Mouse (Mus musculus) liver, embryonic 16.5 days (tissue): ENCODE measurements around the gene 1700011L22Rik. TPM values are rescaled to one million over a fixed set of nuclear protein-coding genes. Genes with fewer than 3 reads are reported as not detected.

Source experiments
- ATAC-seq: fragments of 200-750 bp; cut with Nextera tagmentation; 2 replicates; pipeline ENCODE4 v1.8.0; 2017; ENCODE audit warnings: low read depth, mild to moderate bottlenecking, moderate number of reproducible peaks, moderate library complexity
- H3K27ac ChIP-seq: fragments of 300-500 bp; sonication (generic); 2 replicates; pipeline ENCODE4 v1.5.1; 2014; ENCODE audit warnings: mild to moderate bottlenecking, low read length
- H3K27me3 ChIP-seq: fragments of 300-500 bp; sonication (generic); 2 replicates; pipeline ENCODE4 v1.6.1; 2014; ENCODE audit warnings: low read depth, low read length, mixed read lengths; ENCODE audit not compliant: control insufficient read depth, insufficient read depth
- H3K36me3 ChIP-seq: fragments of 300-500 bp; sonication (generic); 2 replicates; pipeline ENCODE4 v1.6.1; 2014; ENCODE audit warnings: mild to moderate bottlenecking; ENCODE audit not compliant: control insufficient read depth, insufficient read depth
- H3K4me1 ChIP-seq: fragments of 300-500 bp; sonication (generic); 2 replicates; pipeline ENCODE4 v1.6.1; 2014; ENCODE audit warnings: low read depth, low read length, mixed read lengths; ENCODE audit not compliant: control insufficient read depth
- H3K4me2 ChIP-seq: fragments of 300-500 bp; sonication (generic); 2 replicates; pipeline ENCODE4 v1.6.1; 2014; ENCODE audit warnings: low read depth, low read length, mixed read lengths
- H3K4me3 ChIP-seq: fragments of 300-500 bp; sonication (generic); 2 replicates; pipeline ENCODE4 v1.5.1; 2014; ENCODE audit warnings: low read depth, mild to moderate bottlenecking, low read length
- H3K9ac ChIP-seq: fragments of 300-500 bp; sonication (generic); 2 replicates; pipeline ENCODE4 v1.6.1; 2014; ENCODE audit warnings: low read depth, low read length
- H3K9me3 ChIP-seq: fragments of 300-500 bp; sonication (generic); replicated peaks from 2 replicates; pipeline ENCODE4 v1.6.1; 2016; ENCODE audit warnings: low read length; ENCODE audit not compliant: control insufficient read depth
- WGBS: fragments of 180-500 bp; shearing (Covaris S2); extraction: QIAGEN DNeasy Blood & Tissue Kit; methylation state at CpG from one replicate; pipeline ENCODE4 v1.1.7; 2014; ENCODE audit not compliant: insufficient replicate concordance; 5-methylcytosine and 5-hydroxymethylcytosine counted together
- polyA plus RNA-seq: library from polyadenylated mRNA; unstranded; fragments of >200 nt; fragmentation: Nextera tagmentation; extraction: Ambion mirVana; gene quantifications from 2 replicates; pipeline ENCODE4 v1.2.1, GENCODE M21; 2015

The 1700011L22Rik gene
- polyA plus RNA-seq, 1 experiment from 2014 or later: not detected

GRCm38 (mm10) chr8:79173606-79174005, 74.8 kb downstream of the 1700011L22Rik start:
- Histone ChIP-seq H3K27ac (no peak overlapping the region), H3K4me3 (no peak overlapping the region), H3K36me3 (no peaks in the 10 kb centered on the region), H3K9me3 (no peaks in the 10 kb centered on the region), H3K4me1 (no peaks in the 10 kb centered on the region), H3K9ac (no peak overlapping the region), H3K27me3 (no peaks in the 10 kb centered on the region), H3K4me2 (no peak overlapping the region)
- ATAC-seq: no peak
- 65% methylated on average over 4 of the region's 4 CpGs for WGBS

- no peak overlapping the region for H3K9ac ChIP-seq
- no peak for ATAC-seq
- no peaks in the 10 kb centered on the region for H3K36me3 ChIP-seq
- no peak overlapping the region for H3K4me2 ChIP-seq
- H3K4me1 ChIP-seq: peaks cover 8% of the 10 kb centered on the region
- no peaks in the 10 kb centered on the region for H3K27me3 ChIP-seq
- H3K27ac ChIP-seq: no peak overlapping the region
- H3K4me3 ChIP-seq: no peak overlapping the region
- 59% methylated on average over 3 of the region's 3 CpGs for WGBS
- H3K9me3 ChIP-seq: no peaks in the 10 kb centered on the region
Observed at GRCm38 (mm10) chr8:79165276-79165675, 83.1 kb downstream of the 1700011L22Rik start.

GRCm38 (mm10) chr8:79164336-79164735, 84.0 kb downstream of the 1700011L22Rik start:
- no peaks in the 10 kb centered on the region for H3K36me3 ChIP-seq
- 38% methylated on average over 1 of the region's 1 CpGs for WGBS
- H3K4me1 ChIP-seq: peaks cover 9% of the 10 kb centered on the region
- H3K27ac ChIP-seq: no peak overlapping the region
- no peak overlapping the region for H3K9ac ChIP-seq
- H3K4me2 ChIP-seq: no peak overlapping the region
- no peak overlapping the region for H3K4me3 ChIP-seq
- no peaks in the 10 kb centered on the region for H3K27me3 ChIP-seq
- no peak for ATAC-seq
- H3K9me3 ChIP-seq: no peaks in the 10 kb centered on the region

- H3K36me3 ChIP-seq: no peaks in the 10 kb centered on the region
- no peak overlapping the region for H3K4me2 ChIP-seq
- no peaks in the 10 kb centered on the region for H3K27me3 ChIP-seq
- peak; percentile 85 for ATAC-seq
- no peak overlapping the region for H3K9ac ChIP-seq
- 43% methylated on average over 10 of the region's 10 CpGs for WGBS
- no peaks in the 10 kb centered on the region for H3K9me3 ChIP-seq
- peak overlapping the region; percentile 53; the same call in 1 of the 2 replicates for H3K27ac ChIP-seq
- peaks cover 9% of the 10 kb centered on the region for H3K4me1 ChIP-seq
- no peak overlapping the region for H3K4me3 ChIP-seq
Observed at GRCm38 (mm10) chr8:79162533-79163308, 85.6 kb downstream of the 1700011L22Rik start.

DNA sequence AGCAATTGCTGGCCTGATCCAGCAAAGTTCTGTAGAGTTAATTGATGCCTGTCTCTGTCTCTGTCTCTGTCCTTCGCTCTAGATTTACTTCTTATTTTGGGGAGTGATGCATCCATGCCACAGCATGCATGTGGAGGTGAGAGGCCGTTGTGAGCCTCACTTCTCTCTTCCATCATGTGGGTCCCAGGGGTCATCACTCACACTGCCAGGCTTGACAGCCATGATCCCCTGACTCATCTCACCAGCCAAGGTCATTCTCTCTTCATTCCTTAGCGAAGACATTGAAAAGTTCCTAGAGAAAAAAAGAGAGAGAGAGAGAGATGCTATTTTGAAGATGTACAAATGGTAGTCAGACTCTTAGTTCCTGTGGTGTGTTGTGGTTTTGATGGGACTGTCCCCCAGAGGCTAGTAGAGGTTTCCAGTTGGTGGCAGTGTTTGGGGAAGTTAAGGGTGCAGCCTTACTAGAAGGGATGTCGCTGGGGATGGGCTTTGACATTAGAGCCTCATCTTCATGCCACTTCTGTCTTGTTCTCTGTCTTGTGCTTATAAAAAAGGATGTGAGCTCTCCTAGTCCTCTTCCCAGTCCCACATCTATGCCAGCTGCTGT, 87.1 kb downstream of the 1700011L22Rik start:
- WGBS: 48% methylated on average over 4 of the region's 4 CpGs

More for the DNA sequence above, 87.1 kb downstream of the 1700011L22Rik start:
- no peaks in the 10 kb centered on the region for H3K9me3 ChIP-seq
- H3K27ac ChIP-seq: no peak overlapping the region
- H3K4me2 ChIP-seq: no peak overlapping the region
- no peak overlapping the region for H3K4me3 ChIP-seq
- no peaks in the 10 kb centered on the region for H3K36me3 ChIP-seq
- H3K4me1 ChIP-seq: peaks cover 9% of the 10 kb centered on the region
- H3K27me3 ChIP-seq: no peaks in the 10 kb centered on the region
- no peak for ATAC-seq
- no peak overlapping the region for H3K9ac ChIP-seq

Other genes with a start within 250 kb of the 1700011L22Rik start
- 0.65 and 0.66 TPM in 2 replicates for gene Zfp827, start 220.1 kb downstream of the 1700011L22Rik start, polyA plus RNA-seq
- 4.7 and 4.9 TPM in 2 replicates for gene Mmaa, start 46.4 kb upstream of the 1700011L22Rik start, polyA plus RNA-seq
- gene Smad1, start 150.9 kb upstream of the 1700011L22Rik start, polyA plus RNA-seq: 5.6 and 6.9 TPM in 2 replicates